Mouse (Mus musculus) C2C12 (cell line): Measurements from ENCODE around the gene Syngr2. TPM values are rescaled to one million over a fixed set of nuclear protein-coding genes. Genes with fewer than 3 reads are reported as not detected.
"Not testable (repeated sequence)": the region's sequence is repeated elsewhere in the genome, so short reads cannot be mapped to it uniquely, and the experiment has no call there.

Experiments
- H3K27me3 ChIP-seq: one replicate; pipeline ENCODE4 v1.6.1; 2011; ENCODE audit not compliant: control insufficient read depth, insufficient read depth, insufficient read length
- H3K36me3 ChIP-seq: one replicate; pipeline ENCODE4 v1.6.1; 2011; ENCODE audit not compliant: control insufficient read depth, insufficient read depth
- H3K4me3 ChIP-seq: one replicate; pipeline ENCODE4 v1.5.1; 2011; ENCODE audit warnings: mild to moderate bottlenecking, control low read depth; ENCODE audit not compliant: poor library complexity, insufficient read depth, severe bottlenecking
- H3K79me2 ChIP-seq: one replicate; pipeline ENCODE4 v1.6.1; 2011; ENCODE audit not compliant: control insufficient read depth, insufficient read depth
- H3K79me3 ChIP-seq: one replicate; pipeline ENCODE4 v1.6.1; 2011; ENCODE audit warnings: low read depth, control low read depth
- H3ac ChIP-seq: one replicate; pipeline ENCODE3; 2011; ENCODE audit warnings: low read depth; ENCODE audit not compliant: control insufficient read depth, insufficient read length
- CEBPB ChIP-seq: IDR thresholded peaks from one replicate; pipeline ENCODE4 v1.6.1; 2011; ENCODE audit warnings: low read depth, mild to moderate bottlenecking, control low read depth, moderate library complexity
- CTCF ChIP-seq: IDR thresholded peaks from one replicate; pipeline ENCODE4 v1.5.1; 2011; ENCODE audit not compliant: control insufficient read depth, insufficient read depth, insufficient read length
- FOSL1 ChIP-seq: IDR thresholded peaks from one replicate; pipeline ENCODE4 v1.8.0; 2011; ENCODE audit warnings: mild to moderate bottlenecking, low read length; ENCODE audit not compliant: poor library complexity, insufficient read depth, severe bottlenecking
- MAX ChIP-seq: IDR thresholded peaks from one replicate; pipeline ENCODE4 v1.6.1; 2011; ENCODE audit warnings: mild to moderate bottlenecking, control low read depth
- MYOD1 ChIP-seq: IDR thresholded peaks from one replicate; pipeline ENCODE4 v1.6.1; 2011; ENCODE audit warnings: low read depth; ENCODE audit not compliant: control insufficient read depth, insufficient read length
- MYOG ChIP-seq: IDR thresholded peaks from one replicate; pipeline ENCODE4 v1.6.1; 2011; ENCODE audit not compliant: control insufficient read depth, insufficient read length; ENCODE audit errors: extremely low read depth
- USF1 ChIP-seq: IDR thresholded peaks from one replicate; pipeline ENCODE4 v1.6.1; 2011; ENCODE audit warnings: low read depth, mild to moderate bottlenecking, control low read depth, moderate library complexity
- polyA plus RNA-seq: library from polyadenylated mRNA; unstranded; fragments of >200 nt; fragmentation: generic; extraction: Trizol; gene quantifications from one replicate; pipeline ENCODE4 v1.2.1, GENCODE M21; 2012; ENCODE audit warnings: missing spikeins

The Syngr2 gene
- polyA plus RNA-seq, 1 experiment: 65.3 TPM

DNA sequence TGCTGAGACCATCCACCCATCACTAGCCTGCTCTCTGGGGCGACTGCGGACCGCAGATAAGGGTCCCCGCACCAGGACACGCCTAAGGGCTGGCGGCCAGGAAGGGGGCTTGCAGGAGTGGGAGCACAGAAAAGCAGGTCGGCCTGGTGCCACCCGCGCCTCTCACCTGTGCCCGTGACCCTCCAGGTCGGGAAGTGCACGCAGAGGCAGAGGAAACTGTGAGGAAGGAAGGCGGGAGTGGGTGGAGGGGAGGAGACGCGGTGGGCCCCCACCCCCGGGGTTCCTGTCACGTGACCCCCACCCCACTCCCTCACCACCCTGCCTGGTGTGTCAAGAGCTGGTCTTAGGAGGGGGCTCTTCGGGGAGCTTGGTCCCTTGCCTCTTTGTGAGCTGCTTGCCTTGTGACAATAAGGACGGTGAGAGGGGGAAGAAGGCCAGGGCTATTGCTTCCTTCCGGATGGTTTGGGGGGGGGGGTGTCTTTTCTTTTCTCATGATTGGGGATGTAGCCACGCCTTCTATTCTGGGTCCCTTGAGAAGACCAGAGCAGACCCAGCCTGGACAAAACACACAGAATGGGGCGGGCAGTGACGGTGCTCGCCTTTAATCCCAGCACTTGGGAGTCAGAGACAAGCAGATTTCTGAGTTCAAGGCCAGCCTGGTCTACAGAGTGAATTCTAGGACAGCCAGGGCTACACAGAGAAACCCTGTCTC, 27.3 kb upstream of the Syngr2 start, which contains the start of the genes Tmc8 and Tmc6:
Gene Tmc8, plus strand, starts transcription at position 84 of the 712 bp plus-strand sequence.
Gene Tmc6, minus strand, starts transcription at position 206 of the 712 bp plus-strand sequence.
- Histone ChIP-seq H3K4me3 (peak within 1 kb of the TSS; percentile 23), H3K27me3 (no peaks in the 10 kb centered on the region), H3ac (peak within 1 kb of the TSS; percentile 23), H3K79me2 (no peaks in the 10 kb centered on the region), H3K36me3 (no peaks in the 10 kb centered on the region), H3K79me3 (no peaks in the 10 kb centered on the region)
- TF ChIP-seq CTCF: no peak
- TF ChIP-seq FOSL1: no peak

- Histone ChIP-seq H3K79me2 (no peaks in the 10 kb centered on the region), H3K36me3 (no peaks in the 10 kb centered on the region), H3K79me3 (no peaks in the 10 kb centered on the region), H3ac (no peak overlapping the region), H3K4me3 (no peak overlapping the region), H3K27me3 (no peaks in the 10 kb centered on the region)
- TF ChIP-seq CEBPB (no peak), USF1 (no peak), MYOG (no peak), CTCF (no peak), FOSL1 (no peak), MAX (no peak), MYOD1 (no peak)
Measured at GRCm38 (mm10) chr11:117782705-117783034, 26.8 kb upstream of the Syngr2 start.

DNA sequence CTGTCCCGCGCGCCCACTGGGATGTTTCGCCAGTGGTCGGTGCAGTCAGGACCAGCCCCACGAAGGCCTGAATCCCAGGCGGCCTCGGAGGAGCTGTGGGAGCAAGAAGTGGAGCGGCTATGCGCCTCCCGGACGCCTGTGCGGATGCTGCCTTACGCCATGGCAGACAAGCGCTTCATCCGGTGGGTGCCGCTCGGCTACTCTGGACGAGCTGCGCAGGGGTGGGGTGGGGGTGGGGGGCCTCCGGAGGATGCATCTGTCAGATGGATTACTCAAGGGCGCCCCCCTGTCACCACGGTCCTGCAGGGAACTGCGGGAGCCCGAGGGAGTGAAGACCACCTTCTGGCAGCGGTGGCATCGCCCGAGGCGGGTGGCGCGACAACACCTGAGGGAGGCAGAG, 26.4 kb upstream of the Syngr2 start:
- H3K79me3 ChIP-seq: no peaks in the 10 kb centered on the region
- H3K4me3 ChIP-seq: no peak overlapping the region
- no peaks in the 10 kb centered on the region for H3K27me3 ChIP-seq
- H3ac ChIP-seq: no peak overlapping the region
- no peak for TF ChIP-seq USF1
- TF ChIP-seq MYOG: no peak
- no peak for TF ChIP-seq FOSL1
- no peak for TF ChIP-seq CTCF
- TF ChIP-seq CEBPB: no peak
- no peak for TF ChIP-seq MAX
- TF ChIP-seq MYOD1: no peak
- H3K79me2 ChIP-seq: no peaks in the 10 kb centered on the region
- no peaks in the 10 kb centered on the region for H3K36me3 ChIP-seq

DNA sequence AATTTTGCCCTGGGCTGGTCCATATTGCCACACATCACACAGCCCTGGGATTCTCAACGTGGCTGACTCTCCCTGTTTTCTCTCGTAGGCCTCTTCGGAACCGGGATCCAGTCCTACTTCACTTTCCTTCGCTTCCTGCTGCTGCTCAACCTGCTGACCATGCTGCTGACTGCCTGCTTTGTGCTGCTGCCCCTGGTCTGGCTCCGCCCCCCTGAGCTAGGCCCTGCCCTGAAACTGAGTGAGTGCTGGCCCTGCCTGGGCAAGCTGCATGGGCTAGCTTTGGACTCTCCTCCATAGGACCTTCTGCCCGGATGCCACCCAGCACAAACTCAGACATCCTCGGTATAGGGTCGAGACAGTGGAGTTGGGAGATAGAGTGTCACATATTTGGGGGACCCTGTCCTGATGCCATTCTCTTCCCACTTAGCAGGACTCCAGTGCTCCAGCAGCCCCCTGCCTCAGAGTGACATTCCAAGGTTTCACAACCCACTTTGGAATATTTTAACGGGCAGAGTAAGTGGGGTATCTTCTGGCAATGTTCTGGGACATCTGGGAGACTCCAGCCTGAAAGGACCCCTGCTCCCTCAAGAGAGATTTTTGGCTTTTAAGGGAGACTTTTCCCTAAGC, 25.7 kb upstream of the Syngr2 start:
- no peak for TF ChIP-seq CEBPB
- no peak overlapping the region for H3K4me3 ChIP-seq
- no peak overlapping the region for H3ac ChIP-seq
- no peaks in the 10 kb centered on the region for H3K79me3 ChIP-seq
- H3K79me2 ChIP-seq: no peaks in the 10 kb centered on the region
- H3K27me3 ChIP-seq: no peaks in the 10 kb centered on the region
- no peaks in the 10 kb centered on the region for H3K36me3 ChIP-seq

- Histone ChIP-seq H3K79me2 (no peaks in the 10 kb centered on the region), H3ac (no peak overlapping the region), H3K79me3 (no peaks in the 10 kb centered on the region), H3K36me3 (no peaks in the 10 kb centered on the region), H3K4me3 (no peak overlapping the region), H3K27me3 (no peaks in the 10 kb centered on the region)
- TF ChIP-seq CEBPB (no peak), CTCF (peak; percentile 71), FOSL1 (no peak), USF1 (no peak)
Measured at GRCm38 (mm10) chr11:117786294-117786693, 23.2 kb upstream of the Syngr2 start.

GRCm38 (mm10) chr11:117788481-117788880, 21.0 kb upstream of the Syngr2 start:
- not testable (repeated sequence) for H3K36me3 ChIP-seq, H3ac ChIP-seq, H3K27me3 ChIP-seq

More at GRCm38 (mm10) chr11:117788481-117788880, 21.0 kb upstream of the Syngr2 start:
- not testable (repeated sequence) for H3K4me3 ChIP-seq, H3K79me2 ChIP-seq, H3K79me3 ChIP-seq
